Mouse (Mus musculus) embryonic fibroblast, embryonic 13.5 days (primary cell): ENCODE measurements around the gene Foxf1.

ENCODE experiments used
- CTCF ChIP-seq: IDR thresholded peaks from 2 replicates; pipeline ENCODE4 v1.5.1; 2011; ENCODE audit warnings: mild to moderate bottlenecking, control low read depth, low read length, moderate library complexity, borderline replicate concordance; ENCODE audit not compliant: insufficient read depth
- POLR2A ChIP-seq: IDR thresholded peaks from 2 replicates; pipeline ENCODE4 v1.6.1; 2011; ENCODE audit warnings: low read depth, mild to moderate bottlenecking, control low read depth, low read length, moderate library complexity

DNA sequence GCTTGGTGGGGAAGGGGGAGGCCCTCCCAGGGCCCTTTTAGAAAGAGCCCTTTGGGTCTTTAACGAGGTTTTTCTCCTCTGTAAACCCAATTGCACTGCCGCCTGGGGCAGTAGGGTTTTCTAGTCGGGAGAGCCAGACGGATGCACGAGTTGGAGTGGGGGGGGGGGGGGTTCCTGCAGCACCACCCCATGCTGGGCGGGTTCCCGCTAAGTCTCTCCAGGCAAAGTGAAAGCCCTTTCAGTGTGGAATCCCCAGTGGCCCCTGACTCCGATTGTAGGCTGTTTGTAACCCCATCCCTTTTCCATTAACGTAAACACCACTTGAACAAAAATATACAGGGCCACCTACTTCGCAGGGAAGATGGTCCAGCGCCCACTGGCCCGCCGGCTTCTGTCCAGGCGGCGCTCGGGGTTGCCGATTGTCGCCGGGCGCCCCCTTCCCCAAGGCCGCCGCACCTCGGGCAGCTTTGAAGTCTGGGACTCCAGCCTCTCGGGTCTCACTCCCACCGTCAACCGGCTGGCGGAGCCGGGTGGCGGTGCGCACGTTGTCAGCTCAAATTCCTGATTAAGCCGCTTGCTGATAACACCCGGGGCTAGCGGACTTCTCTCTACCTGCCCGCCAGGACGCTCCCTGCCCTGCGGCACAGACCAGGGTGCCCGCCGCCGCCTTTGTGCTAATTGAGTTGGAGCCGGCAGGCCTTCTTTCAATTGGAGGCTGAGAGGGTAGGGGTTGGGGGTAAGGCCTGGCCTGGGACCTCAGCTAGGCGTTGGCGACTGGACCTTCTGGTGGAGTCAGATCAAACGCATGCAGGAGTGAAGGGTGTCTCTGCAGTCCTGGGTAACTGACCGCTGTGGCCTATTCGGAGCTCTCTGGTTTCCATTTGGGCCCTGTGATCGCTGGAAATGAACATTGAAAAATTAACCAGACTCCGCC lies 10.7 kb upstream of the Foxf1 start:
- TF ChIP-seq POLR2A (no peak), CTCF (no peak)
